Mouse (Mus musculus) CH12.LX (cell line): ENCODE measurements at regions not wholly inside any gene's neighbourhood (a gene's known extent, or its start where the extent isn't known, plus 50 kb on each side); places are given as distances from the start of the nearest gene placed in this dataset.
A peak's percentile ranks its signal among the peaks of the same experiment; 100 is the strongest.

Source experiments
- DNase-seq: peaks from one replicate; pipeline ENCODE4 v3.0.0-alpha.2; 2013; ENCODE audit errors: extremely low read depth
- H3K27ac ChIP-seq: 2 replicates; pipeline ENCODE4 v1.5.1; 2012; ENCODE audit warnings: low read depth, mild to moderate bottlenecking, control low read depth, moderate library complexity; ENCODE audit not compliant: insufficient read depth
- H3K27me3 ChIP-seq: replicated peaks from 2 replicates; pipeline ENCODE3; 2012; ENCODE audit warnings: inconsistent platforms
- H3K36me3 ChIP-seq, 2 experiments: replicated peaks in 1 of 2; 2 replicates each; pipeline versions ENCODE3 to v1.6.1; 2012; ENCODE audit warnings: inconsistent platforms in 1 of 2, low read length in 1 of 2, mild to moderate bottlenecking in 1 of 2, mixed read lengths in 1 of 2, moderate library complexity in 1 of 2; ENCODE audit not compliant: control insufficient read depth in 1 of 2, insufficient read depth in 1 of 2
- H3K4me1 ChIP-seq, 2 experiments: 2 replicates each; pipeline ENCODE4 v1.6.1; 2012; ENCODE audit warnings: inconsistent platforms in 1 of 2, moderate library complexity in 1 of 2; ENCODE audit not compliant: insufficient read depth in 2 of 2, control insufficient read depth in 1 of 2
- H3K4me2 ChIP-seq: 2 replicates; pipeline ENCODE4 v1.6.1; 2012; ENCODE audit warnings: low read depth, mild to moderate bottlenecking, control low read depth; ENCODE audit not compliant: poor library complexity, insufficient read depth, severe bottlenecking
- H3K4me3 ChIP-seq, 3 experiments: fragments of 150-350 bp in 1 of 3; sonication (generic) in 1 of 3; replicated peaks in 1 of 3; 2 replicates each; pipeline versions ENCODE3 to v1.5.1; 2011 to 2012; ENCODE audit warnings: low read depth in 2 of 3, low read length in 2 of 3, mild to moderate bottlenecking in 2 of 3, moderate library complexity in 2 of 3, control low read depth in 1 of 3, improper control_type of control experiment in 1 of 3, inconsistent platforms in 1 of 3, mixed read lengths in 1 of 3; ENCODE audit not compliant: poor library complexity in 1 of 3
- H3K79me2 ChIP-seq: replicated peaks from 2 replicates; pipeline ENCODE4 v1.6.1; 2012; ENCODE audit warnings: mild to moderate bottlenecking, moderate library complexity; ENCODE audit not compliant: control insufficient read depth, poor library complexity, insufficient read depth, severe bottlenecking; ENCODE audit errors: extremely low read depth
- H3K9ac ChIP-seq: 2 replicates; pipeline ENCODE4 v1.6.1; 2012; ENCODE audit warnings: low read depth, mild to moderate bottlenecking, control low read depth, moderate library complexity; ENCODE audit not compliant: insufficient read depth
- H3K9me3 ChIP-seq: replicated peaks from 2 replicates; pipeline ENCODE3; 2012; ENCODE audit warnings: low read length, inconsistent platforms, mixed read lengths
- CHD2 ChIP-seq: IDR thresholded peaks from 2 replicates; pipeline ENCODE4 v1.6.1; 2011; ENCODE audit warnings: low read length, improper control_type of control experiment
- CTCF ChIP-seq, 2 experiments: IDR thresholded peaks in 1 of 2; conservative IDR thresholded peaks in 1 of 2; 2 replicates each; pipeline ENCODE4 v1.5.1; 2011 to 2012; ENCODE audit warnings: low read depth in 2 of 2, low read length in 2 of 2, improper control_type of control experiment in 1 of 2, inconsistent platforms in 1 of 2, mild to moderate bottlenecking in 1 of 2, moderate library complexity in 1 of 2
- E2F4 ChIP-seq: IDR thresholded peaks from 2 replicates; pipeline ENCODE4 v1.6.1; 2011; ENCODE audit warnings: low read depth, low read length, improper control_type of control experiment; ENCODE audit not compliant: insufficient replicate concordance
- GABPA ChIP-seq: IDR thresholded peaks from 2 replicates; pipeline ENCODE4 v1.6.1; 2012; ENCODE audit warnings: low read depth, low read length, improper control_type of control experiment, inconsistent platforms; ENCODE audit not compliant: insufficient replicate concordance
- HCFC1 ChIP-seq: IDR thresholded peaks from 2 replicates; pipeline ENCODE4 v1.6.1; 2012; ENCODE audit warnings: low read depth, mild to moderate bottlenecking, inconsistent platforms, low read length, improper control_type of control experiment
- IRF4 ChIP-seq: IDR thresholded peaks from 2 replicates; pipeline ENCODE4 v1.6.1; 2014; ENCODE audit warnings: low read depth, mild to moderate bottlenecking, inconsistent platforms, low read length, improper control_type of control experiment
- JUN ChIP-seq: IDR thresholded peaks from 2 replicates; pipeline ENCODE4 v1.6.1; 2011; ENCODE audit warnings: low read depth, mild to moderate bottlenecking, low read length, improper control_type of control experiment, moderate library complexity; ENCODE audit not compliant: insufficient read depth
- KAT2A ChIP-seq: IDR thresholded peaks from 2 replicates; pipeline ENCODE4 v1.6.1; 2012; ENCODE audit warnings: low read length, improper control_type of control experiment, inconsistent platforms; ENCODE audit not compliant: insufficient replicate concordance
- MEF2A ChIP-seq: IDR thresholded peaks from 2 replicates; pipeline ENCODE4 v1.6.1; 2014; ENCODE audit warnings: low read depth, mild to moderate bottlenecking, inconsistent platforms, low read length, improper control_type of control experiment, borderline replicate concordance
- MXI1 ChIP-seq: IDR thresholded peaks from 2 replicates; pipeline ENCODE4 v1.6.1; 2011; ENCODE audit warnings: mild to moderate bottlenecking, low read depth, low read length, improper control_type of control experiment
- RAD21 ChIP-seq: IDR thresholded peaks from 2 replicates; pipeline ENCODE4 v1.6.1; 2011; ENCODE audit warnings: low read depth, mild to moderate bottlenecking, low read length, improper control_type of control experiment, moderate library complexity
- SIN3A ChIP-seq: IDR thresholded peaks from 2 replicates; pipeline ENCODE4 v1.6.1; 2012; ENCODE audit warnings: low read length, improper control_type of control experiment, inconsistent platforms
- SMC3 ChIP-seq: IDR thresholded peaks from 2 replicates; pipeline ENCODE4 v1.6.1; 2011; ENCODE audit warnings: low read depth, low read length, improper control_type of control experiment
- UBTF ChIP-seq: IDR thresholded peaks from 2 replicates; pipeline ENCODE4 v1.6.1; 2012; ENCODE audit warnings: low read depth, mild to moderate bottlenecking, inconsistent platforms, low read length, improper control_type of control experiment, moderate library complexity
- ZKSCAN1 ChIP-seq: IDR thresholded peaks from 2 replicates; pipeline ENCODE4 v1.6.1; 2012; ENCODE audit warnings: low read depth, inconsistent platforms, low read length, improper control_type of control experiment, borderline replicate concordance
- ZNF384 ChIP-seq: IDR thresholded peaks from 2 replicates; pipeline ENCODE4 v1.6.1; 2012; ENCODE audit warnings: low read depth, low read length, improper control_type of control experiment, inconsistent platforms
- dilution Hi-C: fragments of 300-500 bp; cut with MboI; formaldehyde crosslinking; loops from 2 replicates; pipeline ENCODE4 v1.14.3; 2020; ENCODE audit warnings: low sequenced_read_pairs; ENCODE audit not compliant: extremely low pct_unique_long_range_greater_than_20kb, extremely low pct_ligation_motif_present
- in situ Hi-C: fragments of 300-500 bp; cut with MboI; formaldehyde crosslinking; loops from 3 replicates; pipeline ENCODE4 v1.14.3; 2019; ENCODE audit warnings: low sequenced_read_pairs, low pct_ligation_motif_present, low pct_unique_long_range_greater_than_20kb, mixed read lengths

- Histone ChIP-seq H3K27me3 (no peaks in the 10 kb centered on the region), H3K79me2 (no peaks in the 10 kb centered on the region), H3K4me3 (no peak overlapping the region), H3K4me1 (peaks cover 0 to 5% of the 10 kb centered on the region in 2 experiments; a peak in 2 of 4 replicates), H3K4me2 (no peak overlapping the region), H3K36me3 (no peaks in the 10 kb centered on the region), H3K9ac (no peak overlapping the region), H3K9me3 (no peaks in the 10 kb centered on the region), H3K27ac (no peak overlapping the region)
- in situ Hi-C loops (no loop called here), dilution Hi-C loops (no loop called here)
- peak; percentile 53 for TF ChIP-seq RAD21
- TF ChIP-seq ZKSCAN1: no peak
- TF ChIP-seq ZNF384: peak; percentile 40; the same call in 1 of the 2 replicates
- no peak for TF ChIP-seq IRF4
- TF ChIP-seq CTCF (conservative IDR thresholded peaks at IDR 0.05 in 1 of 2, IDR thresholded peaks at IDR 0.05 in 1 of 2; ENCODE audit: low read depth in 2 of 2, low read length in 2 of 2): peak in 1 of 2 experiments; percentile 42; a peak in 2 of 4 replicates
- DNase-seq: no peak
Observed at GRCm38 (mm10) chr3:134610244-134610643, 218.6 kb upstream of the Tacr3 start.

DNA sequence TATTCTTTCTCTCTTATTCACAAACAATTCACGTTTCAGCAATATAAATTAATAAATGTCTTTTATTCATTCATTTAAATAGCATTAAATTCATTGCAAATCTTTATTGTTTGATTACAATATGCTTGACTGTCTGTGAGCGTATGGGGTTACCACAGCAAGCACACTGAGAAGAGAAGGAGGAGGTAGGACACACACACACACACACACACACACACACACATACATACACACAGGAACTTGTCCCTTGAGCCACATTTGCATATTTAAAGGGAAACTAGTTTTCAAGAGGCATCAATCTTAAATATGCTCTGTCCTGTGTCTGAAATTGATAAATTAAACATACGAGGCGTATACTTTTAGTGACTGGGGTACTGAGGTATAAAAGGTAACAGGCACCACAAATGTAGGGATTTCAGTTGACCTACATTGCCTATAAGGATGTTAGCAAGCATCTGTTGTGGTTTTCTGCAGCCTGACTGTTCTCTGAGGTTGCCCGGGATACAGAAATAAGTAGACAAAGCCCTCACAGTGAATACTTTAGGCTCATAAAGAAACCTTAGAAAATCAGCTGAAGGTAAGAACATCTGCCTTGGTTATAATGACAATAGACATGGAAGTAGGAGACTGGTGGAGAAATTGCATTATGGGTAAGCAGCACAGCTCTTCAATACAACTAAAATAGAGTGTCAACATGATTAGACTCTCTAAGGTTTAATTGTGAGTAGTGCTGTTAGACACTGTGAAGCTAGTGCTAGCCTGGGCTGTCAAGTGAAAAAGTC, 217.1 kb upstream of the Tacr3 start:
- dilution Hi-C loops: no loop called here
- Histone ChIP-seq H3K9me3 (no peaks in the 10 kb centered on the region), H3K36me3 (no peaks in the 10 kb centered on the region), H3K4me3 (no peak overlapping the region), H3K9ac (no peak overlapping the region), H3K27me3 (no peaks in the 10 kb centered on the region), H3K79me2 (no peaks in the 10 kb centered on the region), H3K4me1 (0 out of 4 replicates have a peak, but pooled peaks cover 0 to 3% of the 10 kb centered on the region in 2 experiments), H3K4me2 (peak overlapping the region; percentile 97), H3K27ac (no peak overlapping the region)
- peak; percentile 25 for DNase-seq
- in situ Hi-C loops: no loop called here
- TF ChIP-seq IRF4: peak; percentile 16; the same call in 1 of the 2 replicates
- TF ChIP-seq JUN: no peak
- no peak for TF ChIP-seq MEF2A
- TF ChIP-seq KAT2A: no peak
- TF ChIP-seq SIN3A: peak; percentile 38; the same call in 1 of the 2 replicates
- no peak for TF ChIP-seq SMC3
- no peak for TF ChIP-seq CHD2
- TF ChIP-seq E2F4: no peak
- no peak for TF ChIP-seq GABPA
- no peak for TF ChIP-seq ZKSCAN1
- TF ChIP-seq CTCF (conservative IDR thresholded peaks at IDR 0.05 in 1 of 2, IDR thresholded peaks at IDR 0.05 in 1 of 2; ENCODE audit: low read depth in 2 of 2, low read length in 2 of 2): no peak
- TF ChIP-seq MXI1: 0 out of 2 replicates have a peak, but pooled peaks have one; percentile 22
- TF ChIP-seq UBTF: no peak
- 0 out of 2 replicates have a peak, but pooled peaks have one; percentile 30 for TF ChIP-seq HCFC1
